Mouse (Mus musculus) hindbrain, embryonic 12.5 days (tissue): ENCODE data around the gene Cul4a. TPM values are rescaled to one million over a fixed set of nuclear protein-coding genes. Genes with fewer than 3 reads are reported as not detected.
"Not testable (repeated sequence)": the region's sequence is repeated elsewhere in the genome, so short reads cannot be mapped to it uniquely, and the experiment has no call there.

Experiments used
- ATAC-seq: fragments of 200-750 bp; cut with Nextera tagmentation; 2 replicates; pipeline ENCODE4 v1.8.0; 2017; ENCODE audit warnings: moderate TSS enrichment; ENCODE audit not compliant: low FRiP score
- H3K27ac ChIP-seq: fragments of 300-500 bp; sonication (generic); 2 replicates; pipeline ENCODE4 v1.5.1; 2016; ENCODE audit warnings: mild to moderate bottlenecking
- H3K27me3 ChIP-seq: fragments of 300-500 bp; sonication (generic); 2 replicates; pipeline ENCODE4 v1.6.1; 2016; ENCODE audit warnings: mild to moderate bottlenecking
- H3K36me3 ChIP-seq: fragments of 300-500 bp; sonication (generic); 2 replicates; pipeline ENCODE4 v1.6.1; 2016; ENCODE audit warnings: mild to moderate bottlenecking
- H3K4me1 ChIP-seq: fragments of 300-500 bp; sonication (generic); 2 replicates; pipeline ENCODE4 v1.6.1; 2016
- H3K4me2 ChIP-seq: fragments of 300-500 bp; sonication (generic); replicated peaks from 2 replicates; pipeline ENCODE4 v1.6.1; 2016; ENCODE audit warnings: mild to moderate bottlenecking
- H3K4me3 ChIP-seq: fragments of 300-500 bp; sonication (generic); 2 replicates; pipeline ENCODE4 v1.5.1; 2016; ENCODE audit warnings: mild to moderate bottlenecking
- H3K9ac ChIP-seq: fragments of 300-500 bp; sonication (generic); 2 replicates; pipeline ENCODE4 v1.6.1; 2016; ENCODE audit warnings: mild to moderate bottlenecking, moderate library complexity
- H3K9me3 ChIP-seq: fragments of 300-500 bp; sonication (generic); replicated peaks from 2 replicates; pipeline ENCODE4 v1.6.1; 2016; ENCODE audit warnings: mild to moderate bottlenecking
- WGBS: fragments of 180-500 bp; shearing (Covaris S2); methylation state at CpG from one replicate; pipeline ENCODE4 v1.1.7; 2016; 5-methylcytosine and 5-hydroxymethylcytosine counted together
- polyA plus RNA-seq: library from polyadenylated mRNA; unstranded; fragments of >200 nt; fragmentation: Nextera tagmentation; extraction: Ambion mirVana; gene quantifications from 2 replicates; pipeline ENCODE4 v1.2.1, GENCODE M21; 2016

The Cul4a gene
- polyA plus RNA-seq = 92.1 and 95.5 TPM in 2 replicates

DNA sequence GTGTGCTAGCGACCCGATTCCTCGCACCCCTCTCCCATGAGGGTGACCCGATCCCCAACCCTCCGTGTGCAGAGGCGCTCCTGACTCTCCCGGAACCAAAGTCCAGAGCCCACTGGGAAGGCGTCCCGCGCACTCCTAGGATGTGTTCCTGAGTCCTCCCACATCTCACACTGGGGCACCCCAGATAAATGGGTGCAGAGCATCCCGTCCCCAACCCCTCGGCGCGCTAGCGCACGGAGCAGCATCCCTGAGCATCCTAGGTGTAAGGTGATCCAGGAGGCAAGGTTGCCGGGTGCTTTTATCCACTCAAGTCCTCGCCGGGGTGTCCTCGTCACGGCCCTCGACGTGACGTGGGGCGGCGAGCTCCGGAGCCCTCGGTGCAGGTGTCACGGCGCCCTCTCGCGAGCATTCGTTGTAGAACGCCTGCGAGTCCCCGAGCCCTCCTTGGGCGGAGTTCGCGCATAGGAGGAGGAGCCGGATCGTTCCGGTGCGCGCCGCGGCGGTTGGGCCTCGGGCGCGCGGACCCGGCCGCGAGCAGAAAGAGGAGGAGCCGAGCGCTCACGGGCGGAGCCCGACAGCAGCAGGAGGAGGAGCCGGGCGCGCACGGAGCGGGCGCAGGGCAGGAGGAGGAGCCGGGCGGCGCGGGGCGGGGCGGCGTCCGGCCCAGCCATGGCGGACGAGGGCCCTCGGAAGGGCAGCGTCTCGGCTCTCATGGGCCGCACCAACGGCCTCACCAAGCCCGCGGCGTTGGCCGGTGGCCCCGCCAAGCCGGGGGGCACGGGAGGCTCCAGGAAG, at the start of gene Cul4a, which contains the start of gene Pcid2:
Cul4a (plus strand) TSS at position 535 of the 795 bp plus-strand sequence.
Pcid2 (minus strand) TSS at position 373 of the 795 bp plus-strand sequence.
- 0 out of 2 replicates have a peak, but pooled peaks cover 5% of the 10 kb centered on the region for H3K36me3 ChIP-seq
- H3K9ac ChIP-seq = peak within 1 kb of the TSS; percentile 93
- no peaks in the 10 kb centered on the region for H3K9me3 ChIP-seq
- H3K4me1 ChIP-seq = peaks cover 27% of the 10 kb centered on the region
- ATAC-seq = peak; percentile 95
- peak within 1 kb of the TSS; percentile 90 for H3K27ac ChIP-seq
- under 1% methylated on average over 71 of the region's 87 CpGs for WGBS
- H3K27me3 ChIP-seq = no peaks in the 10 kb centered on the region
- H3K4me3 ChIP-seq = peak within 1 kb of the TSS; percentile 94
- peak within 1 kb of the TSS; percentile 99 for H3K4me2 ChIP-seq

DNA sequence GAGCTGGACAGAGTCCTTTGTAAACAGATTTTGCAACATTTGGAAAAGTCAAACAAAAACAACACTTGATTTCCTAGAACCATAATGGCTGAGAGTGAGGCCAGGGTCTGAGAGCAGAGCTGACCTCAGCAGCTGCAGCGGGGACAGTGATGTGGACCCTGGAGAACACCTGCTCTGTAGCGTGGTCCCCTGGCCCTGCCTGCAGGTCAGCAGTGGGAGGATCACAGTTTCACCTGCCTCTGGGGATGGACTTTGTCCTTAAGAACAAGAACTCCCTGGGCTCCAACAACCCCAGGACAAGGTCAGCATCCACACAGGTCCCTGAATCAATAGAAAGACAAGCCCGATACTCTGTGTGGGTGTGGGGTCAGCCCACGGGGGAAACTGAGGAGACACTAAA, 48.1 kb upstream of the Cul4a start:
- Histone ChIP-seq H3K9me3 (no peaks in the 10 kb centered on the region), H3K27me3 (no peaks in the 10 kb centered on the region; the same call in 1 of the 2 replicates), H3K36me3 (no peaks in the 10 kb centered on the region), H3K4me3 (no peak overlapping the region), H3K9ac (no peak overlapping the region), H3K4me1 (no peaks in the 10 kb centered on the region), H3K4me2 (no peak overlapping the region), H3K27ac (no peak overlapping the region)
- ATAC-seq = no peak
- 81% methylated on average over 4 of the region's 4 CpGs for WGBS

DNA sequence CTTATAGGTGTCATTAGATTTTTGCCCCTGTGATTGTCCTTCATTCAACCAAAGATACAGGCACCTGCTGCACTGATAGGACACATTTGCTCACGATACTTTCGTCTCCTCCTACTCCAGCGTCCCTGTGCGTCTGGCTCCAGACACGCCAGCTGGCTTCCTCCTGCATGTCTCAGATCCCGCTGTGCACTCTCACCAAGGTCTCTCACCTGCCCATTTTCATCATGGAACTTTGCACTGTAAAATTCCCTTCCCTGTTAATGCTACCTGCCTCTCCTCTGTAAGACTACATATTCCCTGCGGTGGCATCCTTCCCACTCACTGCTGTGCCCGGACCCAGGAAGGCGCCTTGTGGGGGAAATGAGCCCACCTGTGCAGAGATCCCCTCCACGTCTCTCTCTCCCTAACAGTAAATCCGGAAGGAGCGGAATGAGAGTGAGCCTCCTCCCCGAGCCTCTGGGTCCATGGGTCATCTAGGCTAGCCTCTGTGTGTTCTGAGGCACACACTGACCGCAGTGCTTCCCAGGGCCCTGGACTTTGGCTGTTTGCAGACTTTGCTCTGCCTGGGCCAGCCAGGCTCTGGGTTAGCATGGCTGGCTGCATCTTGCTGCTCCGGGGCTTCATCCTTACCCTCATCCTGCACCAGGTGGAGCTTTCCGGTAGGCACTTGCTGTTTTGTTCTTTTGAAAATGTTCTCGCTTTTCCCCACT, 44.8 kb upstream of the Cul4a start, which contains the start of gene Proz:
Proz (plus strand) TSS at position 474 of the 710 bp plus-strand sequence.
- H3K4me3 ChIP-seq = no peak within 1 kb of the TSS
- WGBS = 77% methylated on average over 17 of the region's 17 CpGs
- no peak for ATAC-seq

DNA sequence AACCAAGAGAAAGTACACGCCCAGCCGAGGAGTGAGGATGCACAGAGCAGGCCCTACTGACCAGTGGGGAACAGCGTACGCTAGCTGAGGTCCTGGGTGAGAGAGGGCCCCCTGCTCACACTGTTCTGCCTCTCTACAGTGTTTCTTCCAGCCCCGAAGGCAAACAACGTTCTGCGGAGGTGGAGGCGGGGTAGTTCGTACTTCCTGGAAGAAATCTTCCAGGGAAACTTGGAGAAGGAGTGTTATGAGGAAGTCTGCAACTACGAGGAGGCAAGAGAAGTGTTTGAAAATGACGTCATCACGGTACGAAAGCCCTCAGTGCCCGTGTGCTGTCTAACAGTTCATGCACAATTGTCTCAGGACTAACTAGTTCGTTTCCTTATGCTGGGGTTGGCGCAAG, 42.3 kb upstream of the Cul4a start:
- WGBS = 85% methylated on average over 16 of the region's 16 CpGs
- no peaks in the 10 kb centered on the region; the same call in 1 of the 2 replicates for H3K27me3 ChIP-seq
- H3K9ac ChIP-seq = no peak overlapping the region
- no peaks in the 10 kb centered on the region for H3K36me3 ChIP-seq
- H3K9me3 ChIP-seq = no peaks in the 10 kb centered on the region
- H3K4me3 ChIP-seq = no peak overlapping the region
- H3K4me1 ChIP-seq = no peaks in the 10 kb centered on the region
- no peak overlapping the region for H3K27ac ChIP-seq
- H3K4me2 ChIP-seq = no peak overlapping the region
- ATAC-seq = no peak

More for the DNA sequence above, 44.8 kb upstream of the Cul4a start, which contains the start of gene Proz:
- no peaks in the 10 kb centered on the region for H3K4me1 ChIP-seq
- H3K9ac ChIP-seq = no peak within 1 kb of the TSS
- H3K4me2 ChIP-seq = no peak within 1 kb of the TSS
- no peak within 1 kb of the TSS for H3K27ac ChIP-seq
- H3K36me3 ChIP-seq = no peaks in the 10 kb centered on the region
- no peaks in the 10 kb centered on the region for H3K9me3 ChIP-seq
- no peaks in the 10 kb centered on the region; the same call in 1 of the 2 replicates for H3K27me3 ChIP-seq

DNA sequence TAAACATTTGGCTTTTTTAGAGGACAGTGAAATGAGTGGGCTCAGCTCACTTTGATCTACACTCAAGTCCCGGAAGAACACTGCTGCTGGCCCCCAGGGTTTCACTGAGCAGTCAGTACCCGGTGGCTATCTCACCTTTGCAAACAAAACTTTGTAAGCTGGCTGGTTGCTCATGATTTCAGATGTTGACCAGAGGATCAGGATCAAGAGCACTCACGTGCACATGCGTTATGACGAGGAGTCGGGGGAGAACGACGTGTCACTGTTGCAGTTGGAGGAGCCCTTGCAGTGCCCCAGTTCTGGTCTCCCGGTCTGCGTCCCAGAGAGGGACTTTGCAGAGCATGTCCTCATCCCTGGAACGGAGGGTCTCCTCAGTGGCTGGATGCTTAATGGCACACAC, 32.2 kb upstream of the Cul4a start:
- 93% methylated on average over 11 of the region's 11 CpGs for WGBS
- Histone ChIP-seq H3K4me3 (no peak overlapping the region), H3K4me1 (no peaks in the 10 kb centered on the region), H3K4me2 (no peak overlapping the region), H3K9ac (no peak overlapping the region), H3K9me3 (no peaks in the 10 kb centered on the region), H3K27me3 (no peaks in the 10 kb centered on the region), H3K27ac (no peak overlapping the region), H3K36me3 (peaks cover 56% of the 10 kb centered on the region)
- no peak for ATAC-seq

DNA sequence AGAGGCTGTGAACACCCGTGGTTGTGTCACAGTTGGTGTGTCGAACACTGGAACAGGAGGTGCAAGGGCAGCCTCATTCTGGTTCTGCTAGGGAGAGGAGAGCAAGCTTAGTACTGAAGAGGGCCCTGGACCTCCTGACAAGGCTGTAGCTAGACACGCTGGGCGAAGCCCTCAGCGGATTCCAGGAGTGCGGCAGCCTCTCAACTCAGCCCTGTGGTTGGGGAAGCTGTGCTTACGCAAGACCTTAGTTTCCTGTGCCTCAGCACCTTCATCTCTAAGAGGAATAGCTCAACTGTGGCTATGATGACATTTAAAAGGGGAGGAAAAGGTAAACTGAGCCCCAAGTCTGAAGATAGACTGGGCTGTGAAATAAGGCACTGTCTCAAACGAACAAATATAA, 30.4 kb upstream of the Cul4a start:
- Histone ChIP-seq H3K27ac (no peak overlapping the region), H3K4me3 (no peak overlapping the region), H3K36me3 (peaks cover 73% of the 10 kb centered on the region), H3K4me2 (no peak overlapping the region), H3K9me3 (no peaks in the 10 kb centered on the region), H3K4me1 (no peaks in the 10 kb centered on the region), H3K27me3 (no peaks in the 10 kb centered on the region), H3K9ac (no peak overlapping the region)
- WGBS = 92% methylated on average over 8 of the region's 8 CpGs
- ATAC-seq = no peak

DNA sequence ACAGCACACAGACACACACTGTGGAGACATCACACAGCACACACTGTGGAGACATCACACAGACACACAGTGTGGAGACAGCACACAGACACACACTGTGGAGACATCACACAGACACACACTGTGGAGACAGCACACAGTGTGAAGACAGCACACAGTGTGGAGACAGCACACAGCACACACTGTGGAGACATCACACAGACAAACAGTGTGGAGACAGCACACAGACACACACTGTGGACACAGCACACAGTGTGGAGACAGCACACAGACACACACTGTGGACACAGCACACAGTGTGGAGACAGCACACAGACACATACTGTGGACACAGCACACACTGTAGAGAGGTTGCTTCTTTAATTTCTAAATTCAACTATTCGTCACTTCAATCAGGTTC, 29.8 kb upstream of the Cul4a start:
- WGBS = 100% methylated on average over 1 of the region's 1 CpGs
- not testable (repeated sequence) for H3K4me2 ChIP-seq

DNA sequence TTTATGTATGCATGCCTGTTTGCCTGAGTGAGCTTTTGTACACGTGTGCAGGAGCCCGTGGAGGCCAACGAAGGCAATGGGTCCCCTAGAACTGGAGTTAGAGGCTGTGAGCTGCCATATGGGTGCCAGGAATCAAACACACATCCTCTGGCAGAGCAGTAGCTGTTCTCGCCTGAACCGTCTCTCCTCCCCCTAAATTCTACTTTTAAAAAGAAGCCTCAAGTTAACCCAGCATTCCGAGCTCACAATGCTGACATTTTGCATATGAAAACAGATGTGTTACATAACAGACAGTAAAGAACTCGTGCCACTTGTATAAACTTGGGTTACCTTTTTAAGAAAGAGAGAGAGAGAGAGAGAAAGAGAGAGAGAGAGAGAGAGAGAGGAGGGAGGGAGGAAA, 27.9 kb upstream of the Cul4a start:
- no peak overlapping the region for H3K4me2 ChIP-seq
- H3K4me1 ChIP-seq = no peaks in the 10 kb centered on the region
- no peak for ATAC-seq
- H3K4me3 ChIP-seq = no peak overlapping the region
- no peak overlapping the region for H3K27ac ChIP-seq
- no peak overlapping the region for H3K9ac ChIP-seq
- 90% methylated on average over 7 of the region's 7 CpGs for WGBS
- no peaks in the 10 kb centered on the region for H3K9me3 ChIP-seq
- H3K27me3 ChIP-seq = no peaks in the 10 kb centered on the region
- H3K36me3 ChIP-seq = peaks cover 98% of the 10 kb centered on the region

More for the DNA sequence above, 29.8 kb upstream of the Cul4a start:
- H3K27me3 ChIP-seq, H3K4me3 ChIP-seq, ATAC-seq, H3K9me3 ChIP-seq, H3K9ac ChIP-seq, H3K27ac ChIP-seq, H3K4me1 ChIP-seq: not testable (repeated sequence)
- peaks cover 79% of the 10 kb centered on the region for H3K36me3 ChIP-seq

DNA sequence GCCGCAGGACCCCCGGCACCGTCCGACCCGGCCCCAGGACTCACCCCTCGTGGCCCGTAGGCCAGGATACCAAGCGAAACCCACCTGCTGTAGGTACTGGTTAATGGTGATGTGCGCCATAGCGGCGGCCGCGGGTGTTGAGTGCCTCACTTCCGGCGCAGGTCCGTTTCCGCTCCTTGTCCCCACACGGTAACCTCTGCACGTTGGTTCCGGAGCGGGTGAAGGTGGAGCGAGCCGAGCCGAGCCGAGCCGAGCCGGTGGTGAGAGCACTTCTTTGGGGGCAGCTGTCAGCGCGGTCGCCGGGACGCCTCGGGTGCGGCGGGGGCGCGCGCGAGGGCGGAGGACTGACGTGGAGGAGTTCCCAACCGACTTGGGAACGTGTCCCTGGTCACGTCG, 732 bp upstream of the Cul4a start:
- H3K4me3 ChIP-seq = peak overlapping the region; percentile 94
- H3K4me1 ChIP-seq = peaks cover 27% of the 10 kb centered on the region
- H3K4me2 ChIP-seq = peak overlapping the region; percentile 99

DNA sequence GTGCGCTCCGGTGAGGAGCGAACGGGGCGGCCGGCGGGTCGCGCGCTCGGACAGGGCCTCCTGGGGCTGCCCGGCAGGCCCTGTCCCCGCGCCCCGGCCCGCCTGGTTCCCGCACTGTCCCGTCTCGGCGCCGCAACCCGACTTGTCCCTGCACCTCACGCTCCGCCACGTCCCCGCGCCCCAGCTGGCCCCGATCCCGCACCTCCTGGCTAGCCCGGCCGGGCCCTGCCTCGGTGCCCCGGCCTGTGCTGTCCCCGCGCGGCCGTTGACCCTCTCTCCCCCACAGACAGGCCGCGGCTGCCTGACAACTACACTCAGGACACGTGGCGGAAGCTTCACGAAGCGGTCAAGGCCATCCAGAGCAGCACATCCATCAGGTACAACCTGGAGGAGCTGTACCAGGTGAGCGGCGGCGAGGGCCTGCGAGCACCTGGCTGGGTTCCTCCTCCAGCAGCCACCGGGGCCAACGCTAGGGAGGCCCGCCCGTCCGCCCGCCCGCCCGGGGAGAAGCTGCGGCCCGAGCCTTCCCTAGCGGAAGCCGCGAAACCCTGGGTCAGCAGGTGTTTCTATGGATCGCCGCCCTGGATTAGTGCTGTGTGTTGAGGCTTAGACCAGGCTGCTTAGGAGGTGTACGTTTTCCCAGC, 609 bp downstream of the Cul4a start:
- Histone ChIP-seq H3K27ac (peak overlapping the region; percentile 88), H3K36me3 (0 out of 2 replicates have a peak, but pooled peaks cover 5% of the 10 kb centered on the region), H3K4me3 (peak overlapping the region; percentile 94), H3K9me3 (no peaks in the 10 kb centered on the region), H3K27me3 (no peaks in the 10 kb centered on the region), H3K4me1 (peaks cover 29% of the 10 kb centered on the region), H3K4me2 (peak overlapping the region; percentile 99), H3K9ac (peak overlapping the region; percentile 93)
- peak; percentile 67 for ATAC-seq
- under 1% methylated on average over 54 of the region's 63 CpGs for WGBS

More for the DNA sequence above, 732 bp upstream of the Cul4a start:
- peak overlapping the region; percentile 90 for H3K9ac ChIP-seq
- ATAC-seq = peak; percentile 73
- no peaks in the 10 kb centered on the region for H3K9me3 ChIP-seq
- WGBS = under 1% methylated on average over 45 of the region's 45 CpGs
- H3K27me3 ChIP-seq = no peaks in the 10 kb centered on the region
- H3K36me3 ChIP-seq = peaks cover 11% of the 10 kb centered on the region
- H3K27ac ChIP-seq = peak overlapping the region; percentile 90

DNA sequence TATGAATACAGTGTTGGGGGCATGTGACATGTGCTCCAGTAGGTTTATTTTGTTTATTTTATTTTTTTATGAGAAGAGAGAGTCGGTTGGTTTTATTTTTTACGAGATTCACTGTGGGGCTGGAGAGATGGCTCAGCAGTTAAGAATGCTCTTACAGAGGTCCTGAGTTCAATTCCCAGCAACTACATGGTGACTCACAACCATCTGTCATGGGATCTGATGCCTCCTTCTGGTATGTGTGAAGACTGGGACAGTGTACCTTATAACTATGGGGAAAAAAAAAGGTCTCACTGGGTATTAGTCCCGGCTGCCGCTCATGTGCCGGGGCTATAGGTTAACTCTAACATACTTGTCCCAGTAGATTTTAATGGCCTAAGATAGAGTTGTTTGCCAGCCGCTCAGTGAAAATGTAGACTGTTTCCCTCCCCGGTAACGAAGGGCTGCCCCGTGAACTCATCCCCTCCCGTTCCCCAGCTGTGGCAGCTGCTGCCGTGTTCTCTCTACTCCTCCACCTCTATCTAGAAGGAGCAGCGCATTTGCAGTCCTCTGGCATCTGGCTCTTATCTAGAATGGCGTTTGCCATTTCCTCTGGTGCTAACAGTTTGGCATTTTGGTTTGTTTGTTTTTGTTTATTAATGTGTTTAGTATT, 2.7 kb downstream of the Cul4a start:
- ATAC-seq = no peak
- H3K27ac ChIP-seq = no peak overlapping the region
- no peak overlapping the region for H3K4me2 ChIP-seq
- H3K9me3 ChIP-seq = no peaks in the 10 kb centered on the region
- whole genome bisulfite sequencing = 91% methylated on average over 13 of the region's 13 CpGs
- H3K27me3 ChIP-seq = no peaks in the 10 kb centered on the region
- no peak overlapping the region for H3K4me3 ChIP-seq
- H3K4me1 ChIP-seq = peaks cover 29% of the 10 kb centered on the region
- no peaks in the 10 kb centered on the region for H3K36me3 ChIP-seq
- H3K9ac ChIP-seq = no peak overlapping the region
